8 mouse cellular contexts compared by ENCODE assay signal in genomic region chr11:30985877-30986624, GRCm38 (mm10). TPM values are rescaled to one million over a fixed set of nuclear protein-coding genes. Genes with fewer than 3 reads are reported as not detected.
DNase-seq lines count a peak whose midpoint lies in the region; ATAC-seq lines count a peak whose summit lies in the region.

TSS of gene Chac2 (minus strand) at chr11:30986350.

- H3K27me3 ChIP-seq in hindbrain, embryonic 12.5 days, result no peaks in the 10 kb centered on the region

- no peaks in the 10 kb centered on the region for H3K36me3 ChIP-seq in hindbrain, embryonic 12.5 days

- peak within 1 kb of the TSS; percentile 57 for H3K4me3 ChIP-seq in hindbrain, embryonic 12.5 days

- ATAC-seq in hindbrain, embryonic 12.5 days (ENCODE audit: low FRiP score), result peak; percentile 100

- H3K4me1 ChIP-seq in hindbrain, embryonic 12.5 days, result peaks cover 4% of the 10 kb centered on the region

- H3K27ac ChIP-seq in hindbrain, embryonic 12.5 days, result peak within 1 kb of the TSS; percentile 62

- 2% methylated on average over 22 of the region's 22 CpGs for WGBS in hindbrain, embryonic 12.5 days

- H3K4me2 ChIP-seq in hindbrain, embryonic 12.5 days (replicated peaks), result peak within 1 kb of the TSS; percentile 77

- DNase-seq in NIH3T3 (ENCODE audit: low read depth), result peak; percentile 95
- DNase-seq in cerebellum, postnatal 10 days, result peak; percentile 95 to 96
- peak; percentile 80 to 83 for DNase-seq in frontal cortex, postnatal 10 days (ENCODE audit: low spot score in 2 of 2)
- DNase-seq in layer of hippocampus, postnatal 14 days (ENCODE audit: low spot score in 2 of 2), result peak; percentile 79 to 90
- peak; percentile 79 for DNase-seq in lung, postnatal 14 days
- peak; percentile 73 for DNase-seq in retina, adult 2 months (ENCODE audit: low read depth, low spot score)
- DNase-seq in thymus, postnatal 36 days, result peak; percentile 68 to 74

- peak within 1 kb of the TSS; percentile 74 for H3K9ac ChIP-seq in hindbrain, embryonic 12.5 days

- H3K9me3 ChIP-seq in hindbrain, embryonic 12.5 days (replicated peaks), result no peaks in the 10 kb centered on the region

RNA-seq across cellular contexts. Expression of gene Chac2, which starts in this region (rescaled TPM):
- polyA plus RNA-seq in hindbrain, embryonic 12.5 days (2016; fragmentation: Nextera tagmentation; extraction: Ambion mirVana), result 17.0 and 18.4 TPM in 2 replicates
- 10 to 100 TPM; 14.8 to 17.5 TPM for total RNA-seq in layer of hippocampus, postnatal 14 days (2021)

Comparison
In these comparisons a context has a peak if more than half of its experiments do, and no peak if none do; other contexts are left out.
1. Peak in every context shown above with its lines: DNase-seq, ATAC-seq, H3K4me3 ChIP-seq and H3K27ac ChIP-seq.